ENCODE assay signal across 25 mouse cellular contexts in genomic region chr2:85409369-85409768, GRCm38 (mm10). TPM values are rescaled to one million over a fixed set of nuclear protein-coding genes. Genes with fewer than 3 reads are reported as not detected.
"Had no signal": no experiment of that assay in that cellular context is flagged by ENCODE, and none has a peak within 500 bp of the region (broad histone marks: within the 10 kb centered on the region; RNA-seq: fewer than 3 reads in every experiment).

Olfr992 (minus strand) TSS chr2:85409469.

- H3K9ac ChIP-seq: neural tube, embryonic 13.5 days; neural tube, embryonic 15.5 days; stomach, embryonic 15.5 days had no signal

- DNase-seq: retina, postnatal 1 day; right cerebral cortex, adult 18-20 months; right cerebral cortex, postnatal 14 days; right cerebral cortex, postnatal 25 days; right cerebral cortex, postnatal 4 days; spleen, adult 18-20 months; thymus, adult 18-20 months; thymus, adult 2 months; thymus, postnatal 14 days; thymus, postnatal 25 days; thymus, postnatal 36 days; thymus, postnatal 4 days had no signal

- H3K9me3 ChIP-seq: neural tube, embryonic 13.5 days; neural tube, embryonic 15.5 days; stomach, embryonic 15.5 days had no signal

- H3K4me2 ChIP-seq: neural tube, embryonic 13.5 days; neural tube, embryonic 15.5 days; stomach, embryonic 15.5 days had no signal

- H3K4me3 ChIP-seq: neural tube, embryonic 13.5 days; neural tube, embryonic 15.5 days; stomach, embryonic 15.5 days had no signal

- H3K4me1 ChIP-seq: neural tube, embryonic 13.5 days; neural tube, embryonic 15.5 days; stomach, embryonic 15.5 days had no signal

- H3K36me3 ChIP-seq: neural tube, embryonic 13.5 days; neural tube, embryonic 15.5 days; stomach, embryonic 15.5 days had no signal

- H3K27ac ChIP-seq: neural tube, embryonic 13.5 days; neural tube, embryonic 15.5 days; stomach, embryonic 15.5 days; stomach, postnatal 0 days had no signal

- H3K27me3 ChIP-seq: neural tube, embryonic 13.5 days; neural tube, embryonic 15.5 days; stomach, embryonic 15.5 days had no signal

RNA-seq across cellular contexts. Expression of gene Olfr992, which starts in this region (rescaled TPM):
- total RNA-seq: neutrophil, adult 5-6 weeks had no signal
- polyA plus RNA-seq: neural tube, embryonic 13.5 days; neural tube, embryonic 14.5 days; neural tube, embryonic 15.5 days; small intestine, adult 2 months; spleen, adult 2 months; stomach, embryonic 14.5 days; stomach, embryonic 15.5 days; stomach, embryonic 16.5 days; stomach, postnatal 0 days; testis, adult 2 months; thymus, adult 2 months; thymus, postnatal 0 days; urinary bladder, adult 2 months had no signal
